Mouse (Mus musculus): ENCODE measurements at regions not wholly inside any gene's neighbourhood (a gene's known extent, or its start where the extent isn't known, plus 50 kb on each side); places are given as distances from the start of the nearest gene placed in this dataset.

- Histone ChIP-seq H3K9ac (replicated peaks; ENCODE audit: low read depth) (no peak overlapping the region), H3K36me3 (ENCODE audit: insufficient read depth, low read length) (no peaks in the 10 kb centered on the region), H3K27ac (ENCODE audit: low read length) (no peak overlapping the region), H3K4me1 (ENCODE audit: insufficient read depth, low read depth, low read length) (no peaks in the 10 kb centered on the region), H3K4me3 (ENCODE audit: low read depth, low read length) (no peak overlapping the region), H3K4me2 (replicated peaks; ENCODE audit: low read depth, low read length) (no peak overlapping the region), H3K9me3 (ENCODE audit: low read length) (no peaks in the 10 kb centered on the region), H3K27me3 (replicated peaks; ENCODE audit: insufficient read depth, low read length) (no peaks in the 10 kb centered on the region)
- DNase-seq (ENCODE audit: low spot score) = no peak
- WGBS = 72% methylated on average over 2 of the region's 2 CpGs
- no peak for TF ChIP-seq EP300 (IDR thresholded peaks at IDR 0.05)
- TF ChIP-seq CTCF (IDR thresholded peaks at IDR 0.05) = no peak
- no peak for ATAC-seq
These were observed 517.5 kb upstream of the Gm21961 start for GRCm38 (mm10) chr15:65532241-65532640.

DNA sequence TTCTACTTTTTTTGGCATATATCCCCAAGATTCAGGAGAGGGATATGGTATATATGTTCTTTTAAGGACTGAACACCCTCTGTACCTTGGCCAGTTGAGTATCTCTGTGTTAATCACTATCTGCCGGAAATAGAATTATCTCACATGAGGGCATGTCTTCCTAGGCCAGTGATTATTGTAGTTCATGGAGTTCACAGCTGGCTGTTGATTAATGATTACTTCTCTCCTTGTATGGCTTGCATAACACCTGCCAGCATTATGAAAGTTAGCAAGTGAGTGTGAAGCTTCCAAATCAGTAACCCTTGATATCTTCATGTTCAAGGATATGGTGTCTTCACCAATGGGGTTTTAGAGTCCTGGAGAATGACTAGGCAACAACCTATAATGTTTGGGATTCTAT is 488.0 kb upstream of the Gm21961 start:
- no peak for TF ChIP-seq CTCF (IDR thresholded peaks at IDR 0.05)
- TF ChIP-seq EP300 (IDR thresholded peaks at IDR 0.05) = no peak
- H3K27ac ChIP-seq (ENCODE audit: low read length) = no peak overlapping the region

DNA sequence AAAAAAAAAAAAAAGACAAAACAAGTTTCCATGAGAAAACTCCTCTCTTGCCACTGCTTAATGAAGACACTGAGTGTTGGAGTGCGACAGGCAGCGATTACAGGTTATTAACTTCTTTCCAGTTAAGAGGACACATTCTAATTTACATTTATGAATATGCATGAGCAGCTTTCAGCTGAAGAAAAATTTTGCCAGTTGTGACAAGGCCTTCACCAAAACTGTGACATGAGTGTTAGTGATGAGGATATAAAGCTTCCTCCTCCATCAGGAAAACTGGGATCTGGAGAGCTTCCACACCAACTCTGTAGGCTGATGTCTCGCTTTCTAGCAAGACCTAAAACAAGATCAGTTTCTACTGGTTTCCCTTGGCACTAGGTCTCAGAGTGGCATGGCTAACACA is 464.2 kb upstream of the Gm21961 start:
- no peak for TF ChIP-seq CTCF (IDR thresholded peaks at IDR 0.05)
- no peak for TF ChIP-seq EP300 (IDR thresholded peaks at IDR 0.05)
- Histone ChIP-seq H3K36me3 (ENCODE audit: insufficient read depth, low read length) (no peaks in the 10 kb centered on the region), H3K4me2 (replicated peaks; ENCODE audit: low read depth, low read length) (no peak overlapping the region), H3K4me1 (ENCODE audit: insufficient read depth, low read depth, low read length) (no peaks in the 10 kb centered on the region), H3K4me3 (ENCODE audit: low read depth, low read length) (no peak overlapping the region), H3K9me3 (ENCODE audit: low read length) (no peaks in the 10 kb centered on the region), H3K9ac (replicated peaks; ENCODE audit: low read depth) (no peak overlapping the region), H3K27ac (ENCODE audit: low read length) (no peak overlapping the region), H3K27me3 (replicated peaks; ENCODE audit: insufficient read depth, low read length) (no peaks in the 10 kb centered on the region)
- WGBS = 79% methylated on average over 3 of the region's 3 CpGs
- ATAC-seq = no peak
- DNase-seq (ENCODE audit: low spot score) = no peak

More for the DNA sequence above, 488.0 kb upstream of the Gm21961 start:
- Histone ChIP-seq H3K9me3 (ENCODE audit: low read length) (no peaks in the 10 kb centered on the region), H3K4me1 (ENCODE audit: insufficient read depth, low read depth, low read length) (no peaks in the 10 kb centered on the region), H3K9ac (replicated peaks; ENCODE audit: low read depth) (no peak overlapping the region), H3K27me3 (replicated peaks; ENCODE audit: insufficient read depth, low read length) (no peaks in the 10 kb centered on the region), H3K4me2 (replicated peaks; ENCODE audit: low read depth, low read length) (no peak overlapping the region), H3K36me3 (ENCODE audit: insufficient read depth, low read length) (no peaks in the 10 kb centered on the region), H3K4me3 (ENCODE audit: low read depth, low read length) (no peak overlapping the region)
- 82% methylated on average over 1 of the region's 1 CpGs for WGBS
- ATAC-seq = no peak
- DNase-seq (ENCODE audit: low spot score) = no peak

GRCm38 (mm10) chr15:65455203-65455816 is 440.6 kb upstream of the Gm21961 start:
- Histone ChIP-seq H3K4me2 (replicated peaks; ENCODE audit: low read depth, low read length) (no peak overlapping the region), H3K4me3 (ENCODE audit: low read depth, low read length) (no peak overlapping the region), H3K27me3 (replicated peaks; ENCODE audit: insufficient read depth, low read length) (no peaks in the 10 kb centered on the region), H3K27ac (ENCODE audit: low read length) (no peak overlapping the region), H3K36me3 (ENCODE audit: insufficient read depth, low read length) (no peaks in the 10 kb centered on the region), H3K4me1 (ENCODE audit: insufficient read depth, low read depth, low read length) (no peaks in the 10 kb centered on the region), H3K9me3 (ENCODE audit: low read length) (no peaks in the 10 kb centered on the region), H3K9ac (replicated peaks; ENCODE audit: low read depth) (no peak overlapping the region)
- WGBS = 25% methylated on average over 2 of the region's 2 CpGs
- TF ChIP-seq CTCF (IDR thresholded peaks at IDR 0.05) (no peak), EP300 (IDR thresholded peaks at IDR 0.05) (no peak)
- ATAC-seq (no peak), DNase-seq (ENCODE audit: low spot score) (no peak)

DNA sequence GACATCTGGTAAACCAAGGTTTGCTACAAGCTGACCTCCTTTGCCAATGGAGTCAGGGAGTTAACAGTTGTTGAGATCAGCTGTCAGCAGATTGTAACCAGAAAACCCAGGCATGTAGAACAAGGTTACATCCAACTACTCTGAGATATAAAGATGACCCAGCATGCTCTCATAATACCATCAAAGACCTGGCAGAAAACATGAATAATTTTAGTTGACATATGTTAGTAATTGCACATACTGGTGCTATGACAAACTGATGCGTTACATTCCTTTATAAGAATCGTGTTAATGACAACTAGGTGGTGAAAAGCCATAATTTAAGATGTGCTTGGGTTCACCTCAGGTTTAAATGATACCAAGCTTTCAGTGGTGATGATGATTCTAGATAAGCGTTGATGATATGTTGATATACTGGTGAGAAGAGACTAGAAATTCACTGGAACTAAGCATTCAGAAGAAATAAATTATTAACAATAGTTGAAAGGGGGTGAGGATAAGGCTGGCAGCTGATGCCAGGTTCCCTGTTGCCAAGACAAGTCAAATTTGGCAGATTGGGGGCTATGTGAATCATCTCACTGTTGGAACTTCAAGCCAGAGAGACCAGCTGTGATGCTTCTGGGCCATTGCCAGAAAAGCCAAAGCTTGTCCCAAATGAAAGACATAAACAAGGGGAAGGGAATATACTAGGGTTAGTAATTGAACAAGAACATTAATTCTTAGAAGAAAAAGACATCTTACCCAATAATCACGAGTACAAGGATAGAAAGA is 437.7 kb upstream of the Gm21961 start:
- TF ChIP-seq CTCF (IDR thresholded peaks at IDR 0.05) (no peak), EP300 (IDR thresholded peaks at IDR 0.05) (no peak)
- Histone ChIP-seq H3K9me3 (ENCODE audit: low read length) (no peaks in the 10 kb centered on the region), H3K9ac (replicated peaks; ENCODE audit: low read depth) (no peak overlapping the region), H3K27ac (ENCODE audit: low read length) (no peak overlapping the region), H3K4me1 (ENCODE audit: insufficient read depth, low read depth, low read length) (no peaks in the 10 kb centered on the region), H3K27me3 (replicated peaks; ENCODE audit: insufficient read depth, low read length) (no peaks in the 10 kb centered on the region), H3K4me2 (replicated peaks; ENCODE audit: low read depth, low read length) (no peak overlapping the region), H3K4me3 (ENCODE audit: low read depth, low read length) (no peak overlapping the region), H3K36me3 (ENCODE audit: insufficient read depth, low read length) (no peaks in the 10 kb centered on the region)
- DNase-seq (ENCODE audit: low spot score) (peak; percentile 15), ATAC-seq (no peak)
- WGBS = 66% methylated on average over 4 of the region's 4 CpGs

GRCm38 (mm10) chr15:65419736-65420135 is 405.0 kb upstream of the Gm21961 start:
- Histone ChIP-seq H3K27ac (ENCODE audit: low read length) (no peak overlapping the region), H3K4me1 (ENCODE audit: insufficient read depth, low read depth, low read length) (no peaks in the 10 kb centered on the region), H3K9ac (replicated peaks; ENCODE audit: low read depth) (no peak overlapping the region), H3K4me3 (ENCODE audit: low read depth, low read length) (no peak overlapping the region), H3K27me3 (replicated peaks; ENCODE audit: insufficient read depth, low read length) (no peaks in the 10 kb centered on the region), H3K9me3 (ENCODE audit: low read length) (no peaks in the 10 kb centered on the region), H3K36me3 (ENCODE audit: insufficient read depth, low read length) (no peaks in the 10 kb centered on the region), H3K4me2 (replicated peaks; ENCODE audit: low read depth, low read length) (no peak overlapping the region)
- DNase-seq (ENCODE audit: low spot score) (no peak), ATAC-seq (no peak)
- TF ChIP-seq EP300 (IDR thresholded peaks at IDR 0.05) (no peak), CTCF (IDR thresholded peaks at IDR 0.05) (no peak)
- 72% methylated on average over 3 of the region's 3 CpGs for WGBS
